Mouse (Mus musculus) skeletal muscle tissue, adult 2 months (tissue): Measurements from ENCODE around the gene Runx3.

Source experiments
- DNase-seq: peaks from one replicate; pipeline ENCODE4 v3.0.0-alpha.2; 2012; ENCODE audit warnings: low read depth, low spot score

Runx3 gene

GRCm38 (mm10) chr4:135150031-135150801 is 29.8 kb downstream of the Runx3 start:
- DNase-seq = no peak

GRCm38 (mm10) chr4:135151111-135151987 is 30.9 kb downstream of the Runx3 start:
- no peak for DNase-seq

GRCm38 (mm10) chr4:135151988-135152594 is 31.6 kb downstream of the Runx3 start:
- no peak for DNase-seq

GRCm38 (mm10) chr4:135152834-135153259 is 32.4 kb downstream of the Runx3 start:
- DNase-seq = no peak

- no peak for DNase-seq
Measured at GRCm38 (mm10) chr4:135153260-135154088, 33.0 kb downstream of the Runx3 start.

- no peak for DNase-seq
Measured at GRCm38 (mm10) chr4:135154089-135154949, 33.9 kb downstream of the Runx3 start.

- no peak for DNase-seq
Measured at GRCm38 (mm10) chr4:135155106-135155800, 34.8 kb downstream of the Runx3 start.

- DNase-seq = no peak
Measured at GRCm38 (mm10) chr4:135155805-135156469, 35.5 kb downstream of the Runx3 start.

- DNase-seq = no peak
Measured at GRCm38 (mm10) chr4:135156531-135156930, 36.1 kb downstream of the Runx3 start.

- no peak for DNase-seq
Measured at GRCm38 (mm10) chr4:135157329-135157728, 36.9 kb downstream of the Runx3 start.

GRCm38 (mm10) chr4:135158724-135159409 is 38.4 kb downstream of the Runx3 start:
- DNase-seq = no peak

- no peak for DNase-seq
Measured at GRCm38 (mm10) chr4:135159663-135160062, 39.2 kb downstream of the Runx3 start.

- no peak for DNase-seq
Measured at GRCm38 (mm10) chr4:135160168-135160567, 39.7 kb downstream of the Runx3 start.

GRCm38 (mm10) chr4:135161441-135161840 is 41.0 kb downstream of the Runx3 start:
- no peak for DNase-seq

GRCm38 (mm10) chr4:135165761-135166160 is 45.3 kb downstream of the Runx3 start:
- DNase-seq = no peak

- DNase-seq = no peak
Measured at GRCm38 (mm10) chr4:135166413-135167225, 46.2 kb downstream of the Runx3 start.

GRCm38 (mm10) chr4:135167816-135168527 is 47.5 kb downstream of the Runx3 start:
- no peak for DNase-seq
